Mouse (Mus musculus) T-helper 17 cell (primary cell): ENCODE results near the gene Tap2.
"Not testable (repeated sequence)": the region's sequence is repeated elsewhere in the genome, so short reads cannot be mapped to it uniquely, and the experiment has no call there.

Experiments used
- in situ Hi-C, 2 experiments: fragments of 300-600 bp; cut with MboI, MseI; formaldehyde crosslinking; loops; 1 replicate in 1 of 2; 2 replicates in 1 of 2; pipeline ENCODE4 v1.15.1; 2025; ENCODE audit warnings: high pct_unique_total_duplicates in 2 of 2

Gene Tap2

GRCm38 (mm10) chr17:34207866-34208265, 4.5 kb downstream of the Tap2 start:
- in situ Hi-C loops: loop anchor here in 1 of 2 experiments (5.0 kb wide), 1 partner anchor 81 kb away; no protein-coding TSS in a partner anchor

GRCm38 (mm10) chr17:34208421-34208820, 5.1 kb downstream of the Tap2 start:
- in situ Hi-C loops: loop anchor here in 1 of 2 experiments (5.0 kb wide), 1 partner anchor 81 kb away; no protein-coding TSS in a partner anchor

- in situ Hi-C loops: loop anchor here in 1 of 2 experiments (5.0 kb wide), 1 partner anchor 82 kb away; no protein-coding TSS in a partner anchor
Observed at GRCm38 (mm10) chr17:34209680-34210079, 6.4 kb downstream of the Tap2 start.

GRCm38 (mm10) chr17:34210599-34210998, 7.3 kb downstream of the Tap2 start:
- in situ Hi-C loops: no loop called here

GRCm38 (mm10) chr17:34211746-34212365, 8.5 kb downstream of the Tap2 start:
- in situ Hi-C loops: no loop called here

GRCm38 (mm10) chr17:34213936-34214335, 10.6 kb downstream of the Tap2 start:
- in situ Hi-C loops: no loop called here

GRCm38 (mm10) chr17:34215176-34215575, 11.8 kb downstream of the Tap2 start:
- in situ Hi-C loops: loop anchor here in 1 of 2 experiments (5.0 kb wide), 1 partner anchor 33 kb away; no protein-coding TSS in a partner anchor

- in situ Hi-C loops: loop anchor here in 1 of 2 experiments (5.0 kb wide), 1 partner anchor 35 kb away; no protein-coding TSS in a partner anchor
Observed at GRCm38 (mm10) chr17:34217216-34217928, 14.0 kb downstream of the Tap2 start.

GRCm38 (mm10) chr17:34217986-34218385, 14.7 kb downstream of the Tap2 start:
- in situ Hi-C loops: loop anchor here in 1 of 2 experiments (5.0 kb wide), 1 partner anchor 36 kb away; no protein-coding TSS in a partner anchor

- in situ Hi-C loops: loop anchor here in 1 of 2 experiments (5.0 kb wide), 1 partner anchor 36 kb away; no protein-coding TSS in a partner anchor
Observed at GRCm38 (mm10) chr17:34218675-34219074, 15.3 kb downstream of the Tap2 start.

GRCm38 (mm10) chr17:34219096-34219495, 15.8 kb downstream of the Tap2 start:
- in situ Hi-C loops: loop anchor here in 1 of 2 experiments (5.0 kb wide), 1 partner anchor 37 kb away; no protein-coding TSS in a partner anchor

- in situ Hi-C loops: loop anchor here in 1 of 2 experiments (5.0 kb wide), 1 partner anchor 38 kb away; no protein-coding TSS in a partner anchor
Observed at GRCm38 (mm10) chr17:34219801-34220200, 16.5 kb downstream of the Tap2 start.

GRCm38 (mm10) chr17:34220401-34220800, 17.1 kb downstream of the Tap2 start:
- in situ Hi-C loops: not testable (repeated sequence)

GRCm38 (mm10) chr17:34224816-34225215, 21.5 kb downstream of the Tap2 start:
- in situ Hi-C loops: no loop called here

- in situ Hi-C loops: no loop called here
Observed at GRCm38 (mm10) chr17:34225426-34225825, 22.1 kb downstream of the Tap2 start.

GRCm38 (mm10) chr17:34225911-34226310, 22.6 kb downstream of the Tap2 start:
- in situ Hi-C loops: not testable (repeated sequence)

- in situ Hi-C loops: not testable (repeated sequence)
Observed at GRCm38 (mm10) chr17:34230971-34231370, 27.6 kb downstream of the Tap2 start.

- in situ Hi-C loops: not testable (repeated sequence)
Observed at GRCm38 (mm10) chr17:34232021-34232420, 28.7 kb downstream of the Tap2 start.

GRCm38 (mm10) chr17:34234926-34235325, 31.6 kb downstream of the Tap2 start:
- in situ Hi-C loops: loop anchor here (5.0 kb wide), 2 partner anchors 58 to 63 kb away; no protein-coding TSS in a partner anchor

GRCm38 (mm10) chr17:34236691-34237090, 33.4 kb downstream of the Tap2 start:
- in situ Hi-C loops: loop anchor here (5.0 kb wide), 2 partner anchors 59 to 64 kb away; no protein-coding TSS in a partner anchor

- in situ Hi-C loops: loop anchor here (5.0 kb wide), 2 partner anchors 60 to 65 kb away; no protein-coding TSS in a partner anchor
Observed at GRCm38 (mm10) chr17:34237741-34238140, 34.4 kb downstream of the Tap2 start.

GRCm38 (mm10) chr17:34238706-34239105, 35.4 kb downstream of the Tap2 start, which contains the start of gene H2-Ob:
TSS of gene H2-Ob (plus strand) at chr17:34238903.
- in situ Hi-C loops: loop anchor here (5.0 kb wide), 2 partner anchors 61 to 66 kb away; no protein-coding TSS in a partner anchor
